Mouse (Mus musculus) ES-E14 (cell line): ENCODE results near the gene 5730522E02Rik.

Source experiments
- CHD2 ChIP-seq: IDR thresholded peaks from 2 replicates; pipeline ENCODE4 v1.6.1; 2014; ENCODE audit warnings: mild to moderate bottlenecking, low read depth, low read length, inconsistent platforms
- HCFC1 ChIP-seq: IDR thresholded peaks from 2 replicates; pipeline ENCODE4 v1.6.1; 2012; ENCODE audit warnings: low read length, inconsistent platforms, borderline replicate concordance; ENCODE audit not compliant: insufficient read depth
- MAFK ChIP-seq: IDR thresholded peaks from 2 replicates; pipeline ENCODE4 v1.6.1; 2014; ENCODE audit warnings: mild to moderate bottlenecking, low read depth, low read length, inconsistent platforms; ENCODE audit not compliant: insufficient read depth
- ZC3H11A ChIP-seq: IDR thresholded peaks from 2 replicates; pipeline ENCODE4 v1.6.1; 2012; ENCODE audit warnings: low read depth, mild to moderate bottlenecking, inconsistent platforms, low read length, borderline replicate concordance
- ZNF384 ChIP-seq: IDR thresholded peaks from 2 replicates; pipeline ENCODE4 v1.6.1; 2012; ENCODE audit warnings: low read depth, low read length, inconsistent platforms

DNA sequence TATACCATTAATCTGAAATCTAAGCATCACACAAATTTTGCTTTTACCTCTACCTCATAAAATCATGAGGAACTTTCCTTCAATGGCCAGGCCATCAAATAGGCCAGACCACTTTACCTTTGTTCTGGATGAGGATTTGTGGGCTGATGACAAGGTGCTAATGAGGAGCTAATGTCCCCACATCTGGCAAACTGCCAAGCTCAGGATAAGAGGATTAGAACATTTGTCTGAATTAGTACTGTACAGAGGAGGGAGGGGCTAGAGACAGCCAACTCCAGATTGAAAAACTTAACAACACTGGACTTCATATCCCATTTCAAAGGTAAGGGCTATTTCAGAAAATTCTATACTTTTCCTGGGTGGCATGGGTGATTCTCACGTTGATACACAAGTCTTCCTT, 101.9 kb downstream of the 5730522E02Rik start:
- TF ChIP-seq ZNF384 (no peak), HCFC1 (no peak), MAFK (no peak), ZC3H11A (no peak), CHD2 (no peak)
